Mouse (Mus musculus) small intestine, adult 2 months (tissue): Measurements from ENCODE around the gene Efna3.

ENCODE experiments used
- CTCF ChIP-seq: fragments of 200-500 bp; IDR thresholded peaks from 2 replicates; pipeline ENCODE4 v1.5.1; 2012; ENCODE audit warnings: low read depth, mild to moderate bottlenecking, control low read depth, inconsistent platforms, low read length, moderate library complexity, mixed read lengths; ENCODE audit not compliant: insufficient replicate concordance, insufficient read length; ENCODE audit errors: extremely low read depth
- POLR2A ChIP-seq: fragments of 200-500 bp; IDR thresholded peaks from 2 replicates; pipeline ENCODE4 v1.6.1; 2012; ENCODE audit warnings: low read depth, mild to moderate bottlenecking, control low read depth, inconsistent platforms, low read length, moderate library complexity

GRCm38 (mm10) chr3:89351271-89351670 is 28.5 kb upstream of the Efna3 start:
- TF ChIP-seq CTCF (no peak), POLR2A (no peak)
